Mouse (Mus musculus): ENCODE data around the gene Cubn. TPM values are rescaled to one million over a fixed set of nuclear protein-coding genes. Genes with fewer than 3 reads are reported as not detected.

The Cubn gene
- polyA plus RNA-seq, 1 experiment from 2014 or later = 0.32 TPM

DNA sequence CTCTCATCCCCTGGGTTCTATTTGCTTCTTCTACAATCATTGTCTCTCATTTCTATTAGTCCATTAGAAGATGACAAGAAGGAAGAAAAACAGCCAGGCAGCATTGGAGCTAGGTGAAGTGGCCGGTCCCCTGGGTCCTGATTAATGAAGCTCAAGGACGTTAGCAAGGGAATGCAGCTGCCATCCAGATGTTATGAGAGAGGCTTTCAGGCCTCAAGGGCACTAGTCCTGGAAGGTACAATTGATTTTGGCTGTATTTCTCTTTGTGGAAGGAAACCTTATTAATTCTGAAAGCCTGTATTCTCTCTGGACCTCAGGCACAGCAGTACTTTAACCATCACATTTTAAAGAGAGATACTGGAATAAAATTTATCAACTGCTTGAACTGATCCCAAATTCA lies 41.1 kb downstream of the Cubn start:
- no peak overlapping the region for H3K4me3 ChIP-seq (ENCODE audit: low read depth, low read length)
- no peaks in the 10 kb centered on the region for H3K36me3 ChIP-seq (replicated peaks; ENCODE audit: control insufficient read depth, insufficient read depth, low read depth, low read length)
- H3K9me3 ChIP-seq (replicated peaks; ENCODE audit: control insufficient read depth, low read length) = no peaks in the 10 kb centered on the region
- no peak overlapping the region for H3K27ac ChIP-seq (replicated peaks; ENCODE audit: low read depth, low read length)
- no peak overlapping the region for H3K9ac ChIP-seq (replicated peaks; ENCODE audit: low read length)
- H3K4me2 ChIP-seq (ENCODE audit: low read depth, low read length) = no peak overlapping the region
- DNase-seq (ENCODE audit: low spot score) (peak; percentile 63), ATAC-seq (replicated peaks; ENCODE audit: insufficient number of reproducible peaks, low FRiP score, low TSS enrichment, low read depth) (0 out of 2 replicates have a peak, but pooled peaks have one; percentile 44)
- H3K4me1 ChIP-seq (ENCODE audit: control insufficient read depth, insufficient read depth, low read length) = no peaks in the 10 kb centered on the region
- no peaks in the 10 kb centered on the region for H3K27me3 ChIP-seq (ENCODE audit: control insufficient read depth, insufficient read depth, low read length)
- 40% methylated on average over 2 of the region's 2 CpGs for WGBS

DNA sequence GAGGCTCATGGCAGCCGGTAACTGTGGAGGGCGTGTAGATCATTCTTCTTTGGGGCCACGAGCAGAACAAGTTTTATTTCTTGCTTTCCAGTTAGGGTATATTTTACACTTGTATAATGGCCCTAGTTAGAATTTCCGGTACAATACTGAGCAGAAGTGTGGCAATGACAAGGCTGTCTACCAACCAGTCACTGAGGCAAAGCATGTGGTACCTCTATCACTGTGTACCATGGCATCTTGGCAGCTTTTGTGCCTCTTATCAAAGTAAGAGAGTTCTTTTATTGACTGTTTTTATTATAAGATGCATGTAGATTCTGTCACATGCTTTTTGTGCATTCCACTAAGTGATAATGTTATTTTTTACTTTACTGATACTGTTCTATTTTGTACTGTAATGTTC lies 46.5 kb downstream of the Cubn start:
- DNase-seq (ENCODE audit: low spot score) (no peak), ATAC-seq (replicated peaks; ENCODE audit: insufficient number of reproducible peaks, low FRiP score, low TSS enrichment, low read depth) (no peak)
- WGBS = 83% methylated on average over 4 of the region's 4 CpGs

GRCm38 (mm10) chr2:13438983-13439382 lies 52.6 kb downstream of the Cubn start:
- no peak overlapping the region for H3K27ac ChIP-seq (replicated peaks; ENCODE audit: low read depth, low read length)
- ATAC-seq (replicated peaks; ENCODE audit: insufficient number of reproducible peaks, low FRiP score, low TSS enrichment, low read depth) (no peak), DNase-seq (ENCODE audit: low spot score) (no peak)
- no peaks in the 10 kb centered on the region for H3K4me1 ChIP-seq (ENCODE audit: control insufficient read depth, insufficient read depth, low read length)
- H3K27me3 ChIP-seq (ENCODE audit: control insufficient read depth, insufficient read depth, low read length) = no peaks in the 10 kb centered on the region
- no peaks in the 10 kb centered on the region for H3K9me3 ChIP-seq (replicated peaks; ENCODE audit: control insufficient read depth, low read length)
- no peak overlapping the region for H3K4me3 ChIP-seq (ENCODE audit: low read depth, low read length)
- WGBS = 67% methylated on average over 1 of the region's 1 CpGs
- H3K9ac ChIP-seq (replicated peaks; ENCODE audit: low read length) = no peak overlapping the region
- H3K36me3 ChIP-seq (replicated peaks; ENCODE audit: control insufficient read depth, insufficient read depth, low read depth, low read length) = no peaks in the 10 kb centered on the region
- H3K4me2 ChIP-seq (ENCODE audit: low read depth, low read length) = no peak overlapping the region

More for the DNA sequence above, 46.5 kb downstream of the Cubn start:
- Histone ChIP-seq H3K4me1 (ENCODE audit: control insufficient read depth, insufficient read depth, low read length) (no peaks in the 10 kb centered on the region), H3K4me2 (ENCODE audit: low read depth, low read length) (no peak overlapping the region), H3K4me3 (ENCODE audit: low read depth, low read length) (no peak overlapping the region), H3K9ac (replicated peaks; ENCODE audit: low read length) (no peak overlapping the region), H3K36me3 (replicated peaks; ENCODE audit: control insufficient read depth, insufficient read depth, low read depth, low read length) (no peaks in the 10 kb centered on the region), H3K27me3 (ENCODE audit: control insufficient read depth, insufficient read depth, low read length) (no peaks in the 10 kb centered on the region), H3K9me3 (replicated peaks; ENCODE audit: control insufficient read depth, low read length) (no peaks in the 10 kb centered on the region), H3K27ac (replicated peaks; ENCODE audit: low read depth, low read length) (no peak overlapping the region)

GRCm38 (mm10) chr2:13438275-13438845 lies 53.3 kb downstream of the Cubn start:
- Histone ChIP-seq H3K4me1 (ENCODE audit: control insufficient read depth, insufficient read depth, low read length) (no peaks in the 10 kb centered on the region), H3K9me3 (replicated peaks; ENCODE audit: control insufficient read depth, low read length) (no peaks in the 10 kb centered on the region)
- WGBS = 79% methylated on average over 3 of the region's 3 CpGs

GRCm38 (mm10) chr2:13432002-13432401 lies 59.6 kb downstream of the Cubn start:
- Histone ChIP-seq H3K9me3 (replicated peaks; ENCODE audit: control insufficient read depth, low read length) (no peaks in the 10 kb centered on the region), H3K27ac (replicated peaks; ENCODE audit: low read depth, low read length) (no peak overlapping the region), H3K4me3 (ENCODE audit: low read depth, low read length) (no peak overlapping the region), H3K4me2 (ENCODE audit: low read depth, low read length) (no peak overlapping the region), H3K9ac (replicated peaks; ENCODE audit: low read length) (no peak overlapping the region), H3K27me3 (ENCODE audit: control insufficient read depth, insufficient read depth, low read length) (no peaks in the 10 kb centered on the region), H3K36me3 (replicated peaks; ENCODE audit: control insufficient read depth, insufficient read depth, low read depth, low read length) (no peaks in the 10 kb centered on the region), H3K4me1 (ENCODE audit: control insufficient read depth, insufficient read depth, low read length) (no peaks in the 10 kb centered on the region)
- no peak for ATAC-seq (replicated peaks; ENCODE audit: insufficient number of reproducible peaks, low FRiP score, low TSS enrichment, low read depth)
- no peak for DNase-seq (ENCODE audit: low spot score)
- 83% methylated on average over 4 of the region's 4 CpGs for WGBS

More at GRCm38 (mm10) chr2:13438275-13438845, 53.3 kb downstream of the Cubn start:
- H3K4me3 ChIP-seq (ENCODE audit: low read depth, low read length) = no peak overlapping the region
- H3K36me3 ChIP-seq (replicated peaks; ENCODE audit: control insufficient read depth, insufficient read depth, low read depth, low read length) = no peaks in the 10 kb centered on the region
- H3K27ac ChIP-seq (replicated peaks; ENCODE audit: low read depth, low read length) = no peak overlapping the region
- DNase-seq (ENCODE audit: low spot score) (no peak), ATAC-seq (replicated peaks; ENCODE audit: insufficient number of reproducible peaks, low FRiP score, low TSS enrichment, low read depth) (no peak)
- no peak overlapping the region for H3K9ac ChIP-seq (replicated peaks; ENCODE audit: low read length)
- no peak overlapping the region for H3K4me2 ChIP-seq (ENCODE audit: low read depth, low read length)
- no peaks in the 10 kb centered on the region for H3K27me3 ChIP-seq (ENCODE audit: control insufficient read depth, insufficient read depth, low read length)

GRCm38 (mm10) chr2:13421974-13422760 lies 69.4 kb downstream of the Cubn start:
- 91% methylated on average over 14 of the region's 14 CpGs for WGBS
- no peak for ATAC-seq (replicated peaks; ENCODE audit: insufficient number of reproducible peaks, low FRiP score, low TSS enrichment, low read depth)

GRCm38 (mm10) chr2:13416765-13417524 lies 74.7 kb downstream of the Cubn start:
- H3K4me3 ChIP-seq (ENCODE audit: low read depth, low read length) = no peak overlapping the region
- H3K27me3 ChIP-seq (ENCODE audit: control insufficient read depth, insufficient read depth, low read length) = no peaks in the 10 kb centered on the region
- H3K36me3 ChIP-seq (replicated peaks; ENCODE audit: control insufficient read depth, insufficient read depth, low read depth, low read length) = no peaks in the 10 kb centered on the region
- 83% methylated on average over 3 of the region's 3 CpGs for WGBS
- no peak overlapping the region for H3K4me2 ChIP-seq (ENCODE audit: low read depth, low read length)
- no peaks in the 10 kb centered on the region for H3K9me3 ChIP-seq (replicated peaks; ENCODE audit: control insufficient read depth, low read length)
- no peak overlapping the region for H3K9ac ChIP-seq (replicated peaks; ENCODE audit: low read length)
- DNase-seq (ENCODE audit: low spot score) (no peak), ATAC-seq (replicated peaks; ENCODE audit: insufficient number of reproducible peaks, low FRiP score, low TSS enrichment, low read depth) (no peak)
- no peaks in the 10 kb centered on the region for H3K4me1 ChIP-seq (ENCODE audit: control insufficient read depth, insufficient read depth, low read length)
- H3K27ac ChIP-seq (replicated peaks; ENCODE audit: low read depth, low read length) = no peak overlapping the region

More at GRCm38 (mm10) chr2:13421974-13422760, 69.4 kb downstream of the Cubn start:
- Histone ChIP-seq H3K4me2 (ENCODE audit: low read depth, low read length) (no peak overlapping the region), H3K27ac (replicated peaks; ENCODE audit: low read depth, low read length) (no peak overlapping the region), H3K4me3 (ENCODE audit: low read depth, low read length) (no peak overlapping the region), H3K9me3 (replicated peaks; ENCODE audit: control insufficient read depth, low read length) (no peaks in the 10 kb centered on the region), H3K4me1 (ENCODE audit: control insufficient read depth, insufficient read depth, low read length) (no peaks in the 10 kb centered on the region), H3K27me3 (ENCODE audit: control insufficient read depth, insufficient read depth, low read length) (no peaks in the 10 kb centered on the region), H3K9ac (replicated peaks; ENCODE audit: low read length) (no peak overlapping the region), H3K36me3 (replicated peaks; ENCODE audit: control insufficient read depth, insufficient read depth, low read depth, low read length) (no peaks in the 10 kb centered on the region)
- no peak for DNase-seq (ENCODE audit: low spot score)

All from embryonic facial prominence, embryonic 11.5 days (tissue).